Mouse (Mus musculus): ENCODE data around the gene Rap1gap.

Gene Rap1gap

GRCm38 (mm10) chr4:137663491-137663890, 1.0 kb upstream of the Rap1gap start:
- DNase-seq, result no peak

GRCm38 (mm10) chr4:137664980-137665675, 602 bp downstream of the Rap1gap start:
- peak; percentile 71 for DNase-seq

GRCm38 (mm10) chr4:137665791-137666190, 1.3 kb downstream of the Rap1gap start:
- DNase-seq, result no peak

GRCm38 (mm10) chr4:137666283-137666957, 1.9 kb downstream of the Rap1gap start:
- peak; percentile 20 for DNase-seq

GRCm38 (mm10) chr4:137666958-137667345, 2.4 kb downstream of the Rap1gap start:
- DNase-seq, result no peak

GRCm38 (mm10) chr4:137667747-137668146, 3.2 kb downstream of the Rap1gap start:
- peak; percentile 74 for DNase-seq

DNA sequence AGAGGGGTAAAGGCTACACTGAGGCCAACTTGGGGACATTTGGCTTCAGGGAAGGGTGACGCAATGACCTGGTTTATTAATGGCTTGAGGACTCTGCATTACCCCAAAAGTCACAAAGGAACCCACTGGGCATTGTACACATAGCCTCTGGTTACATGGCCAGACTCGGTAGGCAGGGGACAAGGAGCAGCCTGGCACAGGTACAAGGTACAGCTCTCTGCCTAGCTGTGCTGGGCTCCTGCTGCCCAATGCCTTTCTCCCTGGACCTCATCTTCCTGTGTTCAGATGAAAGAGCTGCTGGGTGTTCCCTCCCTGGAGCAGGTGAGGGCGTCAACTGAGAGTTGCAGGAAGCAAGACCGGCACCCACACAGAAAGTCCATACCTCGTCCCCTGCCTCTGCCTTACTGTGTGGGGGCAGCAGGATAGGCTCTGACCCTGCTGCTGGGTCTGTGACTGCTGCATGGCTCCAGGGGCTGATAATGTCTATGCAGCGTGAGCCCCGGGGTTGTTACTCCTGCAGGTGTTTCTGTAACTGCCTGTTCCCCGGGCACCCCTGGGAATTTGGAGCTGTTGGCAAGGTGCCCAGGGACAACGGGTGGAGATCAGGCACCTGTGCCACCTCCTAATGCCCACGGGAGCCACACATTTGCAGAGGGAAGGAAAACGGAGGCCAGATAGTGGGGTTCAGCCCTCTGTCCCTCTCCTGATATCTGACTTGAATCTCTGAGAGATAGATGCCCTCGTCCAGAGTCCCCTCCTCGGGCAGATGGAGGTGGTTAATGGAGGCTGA, 7.4 kb downstream of the Rap1gap start:
- no peak for DNase-seq

- peak; percentile 56 for DNase-seq
Observed at GRCm38 (mm10) chr4:137675566-137675965, 11.0 kb downstream of the Rap1gap start.

DNA sequence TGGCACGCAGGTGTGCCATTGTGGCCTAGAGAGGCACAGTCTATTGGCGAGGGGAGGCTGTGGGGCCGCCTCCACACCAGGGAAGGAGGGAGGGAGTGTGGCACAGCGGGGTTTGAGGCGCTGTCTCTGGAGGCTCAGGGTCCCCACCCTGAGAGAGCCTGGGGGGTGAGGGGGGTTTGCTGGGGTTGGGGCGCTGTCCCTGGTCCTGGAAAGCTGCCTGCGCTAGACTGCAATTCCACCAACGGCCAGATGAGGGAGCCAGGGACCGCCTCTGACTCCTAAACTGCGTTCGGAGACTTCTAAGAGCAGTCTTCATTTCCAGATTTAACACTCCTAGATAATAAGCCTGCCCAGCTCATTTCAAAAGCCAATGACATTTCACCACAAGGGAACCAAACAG, 11.5 kb downstream of the Rap1gap start:
- DNase-seq, result peak; percentile 83

DNA sequence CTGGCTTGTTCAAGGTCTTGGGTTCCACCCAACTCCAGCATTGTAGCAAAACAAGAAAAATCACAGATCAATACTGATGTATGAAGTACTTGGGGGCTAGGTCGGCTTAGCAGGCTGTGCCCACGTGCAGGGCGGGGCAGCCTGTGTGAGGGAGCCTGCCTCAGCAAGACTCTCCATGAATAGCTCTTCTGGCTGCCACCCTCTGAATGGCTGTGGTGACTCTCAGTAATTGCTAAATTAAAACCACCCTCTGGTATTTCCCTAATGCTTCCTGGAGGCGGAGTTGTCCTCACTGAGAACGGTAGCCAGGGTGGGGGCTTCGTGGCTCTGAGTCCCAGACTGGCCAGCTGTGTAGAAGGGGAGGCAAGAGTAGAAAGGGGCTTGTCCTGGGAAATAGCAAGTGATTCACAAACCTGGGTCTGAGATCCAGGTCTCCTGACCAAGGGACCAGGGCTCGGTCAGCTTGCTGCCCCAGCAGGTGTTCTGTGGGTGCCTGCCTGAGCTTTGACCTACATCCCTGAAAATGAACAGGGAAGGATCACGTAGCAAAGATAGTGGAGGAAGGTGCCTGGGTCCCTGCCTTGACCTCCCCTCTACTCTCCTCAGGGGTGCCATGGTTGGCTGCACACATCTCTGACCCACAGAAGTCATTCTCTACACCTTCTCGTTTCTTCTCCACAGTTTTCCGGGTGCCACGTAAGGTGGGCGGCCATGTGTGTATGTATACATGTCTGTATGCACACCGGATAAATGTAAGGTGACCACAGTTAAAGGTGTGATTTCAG, 12.4 kb downstream of the Rap1gap start:
- DNase-seq, result no peak

- DNase-seq, result no peak
Observed at GRCm38 (mm10) chr4:137677906-137678305, 13.4 kb downstream of the Rap1gap start.

DNA sequence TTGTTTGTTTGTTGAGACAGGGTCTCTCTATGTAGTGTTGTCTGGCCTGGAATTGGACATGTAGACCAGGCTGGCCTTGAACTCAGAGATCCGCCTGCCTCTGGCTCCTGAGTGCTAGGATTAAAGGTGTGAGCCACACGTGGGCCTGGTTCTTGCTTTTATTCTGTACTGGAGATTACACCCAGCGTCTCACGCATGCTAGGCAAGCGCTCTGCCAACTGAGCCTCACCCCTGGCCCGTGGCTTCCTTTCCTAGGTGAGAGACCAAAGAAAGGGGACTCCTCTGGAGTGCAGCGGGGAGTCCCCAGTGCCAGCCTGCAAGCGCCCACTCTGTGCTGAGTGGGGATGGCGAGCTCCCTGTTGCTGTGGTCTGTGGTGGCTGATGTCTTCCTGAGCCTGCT, 14.0 kb downstream of the Rap1gap start:
- no peak for DNase-seq

DNA sequence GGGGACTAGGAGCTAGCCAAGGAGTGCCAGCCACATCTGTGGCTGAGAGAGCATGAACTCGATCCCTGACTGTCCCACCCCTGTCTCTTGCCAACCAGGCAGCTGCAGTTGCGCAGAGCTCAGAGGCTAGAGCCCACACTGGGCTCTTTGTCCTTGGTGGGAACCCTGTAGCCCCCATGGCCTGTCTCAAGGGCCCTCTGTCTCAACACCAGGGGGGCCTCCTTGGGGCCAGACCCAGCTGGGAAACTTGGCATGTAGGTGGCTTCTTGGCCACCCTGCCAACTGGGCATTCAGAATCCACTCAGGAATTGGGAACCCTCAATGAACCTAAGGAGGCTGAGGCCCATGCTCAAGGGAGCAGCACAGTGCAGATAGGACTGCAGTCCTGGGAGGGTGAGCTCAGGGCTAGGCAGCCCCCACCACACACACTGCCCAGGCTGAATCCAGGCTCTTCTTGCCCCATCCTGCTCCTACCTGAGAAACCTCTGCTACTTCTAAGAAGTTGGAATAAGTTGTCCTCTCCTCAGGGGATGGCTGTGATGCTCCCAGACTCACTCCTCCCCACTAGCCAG, 15.5 kb downstream of the Rap1gap start:
- peak; percentile 30 for DNase-seq

GRCm38 (mm10) chr4:137680721-137681120, 16.2 kb downstream of the Rap1gap start:
- peak; percentile 56 for DNase-seq

DNA sequence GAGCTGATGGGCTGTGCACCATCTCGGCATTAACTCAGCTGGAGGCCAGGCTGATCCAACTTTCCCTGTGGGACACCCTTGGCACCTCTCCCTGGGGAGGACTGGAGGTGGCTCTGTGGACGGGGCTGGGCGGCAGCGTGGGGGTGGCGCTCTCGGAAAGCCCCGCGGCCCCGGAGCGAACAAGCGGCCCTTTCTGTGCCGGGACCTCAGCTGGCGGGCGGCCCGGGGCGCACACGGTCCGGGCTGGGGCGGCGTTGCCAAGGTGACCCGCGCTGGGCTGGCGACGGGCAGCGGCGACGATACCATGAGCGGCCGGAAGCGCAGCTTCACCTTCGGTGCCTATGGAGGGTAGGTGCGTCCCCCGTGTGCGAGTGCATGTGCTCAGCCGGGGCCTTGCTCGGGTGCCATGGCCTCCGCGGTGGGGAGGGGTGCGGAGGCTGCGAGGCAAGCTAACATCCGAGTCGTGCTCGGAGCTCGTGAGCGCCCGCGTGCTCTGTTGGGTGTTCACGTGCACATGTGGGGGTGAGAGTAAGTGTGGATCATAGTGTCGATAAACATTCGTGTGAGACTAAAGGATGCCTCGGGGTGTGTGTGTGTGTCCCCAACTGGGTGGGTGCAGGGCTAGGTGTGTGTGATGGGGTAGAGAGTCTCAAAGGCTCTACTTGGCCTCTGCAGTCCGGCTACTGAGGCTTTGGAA, 17.0 kb downstream of the Rap1gap start:
- peak; percentile 81 for DNase-seq

DNA sequence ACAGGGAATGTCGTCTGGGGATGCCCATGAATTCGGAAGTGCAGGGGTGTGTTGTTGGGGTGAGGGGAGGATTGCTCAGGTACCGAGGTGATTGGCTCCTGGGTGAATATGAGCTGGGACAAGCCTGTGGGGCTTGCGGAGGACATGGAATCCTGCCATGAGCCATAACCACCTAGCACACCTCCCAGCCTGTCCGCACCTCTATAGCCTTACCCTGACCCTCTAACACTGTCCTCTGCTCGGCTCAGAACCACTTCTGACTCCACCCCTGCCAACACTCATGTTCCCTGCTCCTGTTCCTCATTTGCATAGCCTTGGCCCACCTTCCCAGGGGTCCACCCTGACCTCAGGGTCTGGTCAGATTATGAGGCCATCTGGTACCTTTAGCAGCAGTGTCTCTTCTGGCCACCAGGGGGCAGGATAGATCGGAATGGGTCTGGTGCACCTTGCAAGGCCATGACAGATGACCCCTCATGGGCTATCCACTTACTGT, 18.5 kb downstream of the Rap1gap start:
- DNase-seq, result peak; percentile 77

DNA sequence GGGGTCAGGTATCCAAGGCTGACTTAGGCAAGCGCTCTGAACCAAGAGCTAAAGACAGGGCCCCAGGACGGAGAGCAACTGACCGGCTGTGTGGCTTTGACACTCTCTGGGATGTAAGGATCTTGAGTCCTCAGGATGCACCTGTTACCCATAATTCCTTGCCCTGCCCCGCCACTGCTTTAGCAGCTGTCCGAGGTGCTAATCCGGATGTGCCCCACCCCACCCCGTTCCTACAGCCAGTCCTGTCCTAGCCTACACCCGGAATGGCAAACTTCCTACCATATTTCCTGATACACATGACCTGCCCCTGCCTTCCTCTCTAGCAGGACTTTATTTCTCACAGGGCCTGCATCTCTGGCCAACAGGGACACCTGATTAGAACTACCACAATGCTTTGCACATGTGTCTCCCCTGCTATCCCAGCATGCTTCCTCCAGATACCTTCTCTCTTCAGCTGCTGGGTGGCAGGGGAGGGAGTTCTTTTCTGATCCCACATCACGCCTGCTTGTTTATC, 20.4 kb downstream of the Rap1gap start:
- DNase-seq, result no peak

GRCm38 (mm10) chr4:137686303-137686702, 21.8 kb downstream of the Rap1gap start:
- peak; percentile 46 for DNase-seq

- DNase-seq, result no peak
Observed at GRCm38 (mm10) chr4:137687234-137687825, 22.8 kb downstream of the Rap1gap start.

GRCm38 (mm10) chr4:137692107-137692902, 27.8 kb downstream of the Rap1gap start:
- DNase-seq, result no peak
